1 mouse cellular context compared by ENCODE assay signal in genomic region chr10:81322444-81322843, GRCm38 (mm10).
TF ChIP-seq lines count a peak whose summit lies in the region.

No protein-coding gene starts in this region.

TF ChIP-seq in myocyte, 11 proteins besides CTCF, POLR2A, EP300 and RAD21 (continued from another document):
- no peak for TF ChIP-seq MYOD1 (IDR thresholded peaks at IDR 0.05; ENCODE audit: control insufficient read depth in 1 of 3, insufficient read length in 2 of 3, low read depth in 2 of 3)
